Mouse (Mus musculus) heart, adult 8-10 months (tissue): ENCODE results near the gene Ssr3. TPM values are rescaled to one million over a fixed set of nuclear protein-coding genes. Genes with fewer than 3 reads are reported as not detected.
A peak's percentile ranks its signal among the peaks of the same experiment; 100 is the strongest.

Experiments used
- DNase-seq: peaks from one replicate; pipeline ENCODE4 v3.0.0; 2022; ENCODE audit warnings: low spot score
- total RNA-seq, 4 experiments: library from RNA; stranded (reverse); gene quantifications; 2 replicates each; pipeline ENCODE4 v1.2.4; 2022

Ssr3 gene
- total RNA-seq, 4 experiments from 2014 or later, result 106 to 126 (median 118) TPM

GRCm38 (mm10) chr3:65374729-65375128, 17.7 kb downstream of the Ssr3 start:
- DNase-seq, result no peak

- DNase-seq, result no peak
Observed at GRCm38 (mm10) chr3:65373594-65374182, 18.7 kb downstream of the Ssr3 start.

- no peak for DNase-seq
Observed at GRCm38 (mm10) chr3:65372552-65372951, 19.9 kb downstream of the Ssr3 start.

GRCm38 (mm10) chr3:65367944-65368343, 24.5 kb downstream of the Ssr3 start:
- DNase-seq, result no peak

- DNase-seq, result no peak
Observed at GRCm38 (mm10) chr3:65365921-65366710, 26.3 kb downstream of the Ssr3 start.

GRCm38 (mm10) chr3:65365184-65365583, 27.2 kb downstream of the Ssr3 start:
- no peak for DNase-seq

- DNase-seq, result peak; percentile 71
Observed at GRCm38 (mm10) chr3:65363438-65363837, 29.0 kb downstream of the Ssr3 start.

GRCm38 (mm10) chr3:65360163-65360969, 32.1 kb downstream of the Ssr3 start:
- peak; percentile 31 for DNase-seq

- no peak for DNase-seq
Observed at GRCm38 (mm10) chr3:65358841-65359240, 33.6 kb downstream of the Ssr3 start.

GRCm38 (mm10) chr3:65358275-65358674, 34.1 kb downstream of the Ssr3 start:
- DNase-seq, result no peak

- no peak for DNase-seq
Observed at GRCm38 (mm10) chr3:65355479-65355878, 36.9 kb downstream of the Ssr3 start.

- no peak for DNase-seq
Observed at GRCm38 (mm10) chr3:65353263-65354037, 39.0 kb downstream of the Ssr3 start.

GRCm38 (mm10) chr3:65352278-65353127, 39.9 kb downstream of the Ssr3 start:
- DNase-seq, result no peak

- DNase-seq, result no peak
Observed at GRCm38 (mm10) chr3:65346176-65346575, 46.2 kb downstream of the Ssr3 start.

GRCm38 (mm10) chr3:65340173-65340951, 52.1 kb downstream of the Ssr3 start:
- no peak for DNase-seq

GRCm38 (mm10) chr3:65337835-65338464, 54.5 kb downstream of the Ssr3 start:
- no peak for DNase-seq
